Mouse (Mus musculus) megakaryocyte, embryonic 14.5 days (primary cell): ENCODE data around the gene Tsc22d2.

Source experiments
- FLI1 ChIP-seq: IDR thresholded peaks from 2 replicates; pipeline ENCODE4 v1.6.1; 2012; ENCODE audit warnings: low read length, inconsistent platforms, mixed read lengths
- GATA1 ChIP-seq: IDR thresholded peaks from 3 replicates; pipeline ENCODE4 v1.6.1; 2012; ENCODE audit warnings: mixed read lengths, low read length, inconsistent platforms, borderline replicate concordance

GRCm38 (mm10) chr3:58411669-58412068 is 2.8 kb upstream of the Tsc22d2 start:
- TF ChIP-seq GATA1 (no peak), FLI1 (no peak)
